ENCODE assay signal across 9 mouse cellular contexts in genomic region chr13:42934538-42935126, GRCm38 (mm10).
DNase-seq lines count a peak whose midpoint lies in the region; ATAC-seq and TF ChIP-seq lines count a peak whose summit lies in the region.
"Had no signal": no experiment of that assay in that cellular context is flagged by ENCODE, and none has a peak within 500 bp of the region (broad histone marks: within the 10 kb centered on the region; RNA-seq: fewer than 3 reads in every experiment).

No protein-coding gene starts in this region.

- no peak overlapping the region for H3K9ac ChIP-seq in lung, embryonic 14.5 days
- H3K9ac ChIP-seq in embryonic facial prominence, embryonic 15.5 days, result no peak overlapping the region
- H3K9ac ChIP-seq in midbrain, postnatal 0 days (replicated peaks; ENCODE audit: low read length, poor library complexity, severe bottlenecking), result no peak overlapping the region
- H3K9ac ChIP-seq: liver, embryonic 15.5 days had no signal

- H3K4me1 ChIP-seq in lung, embryonic 14.5 days (ENCODE audit: insufficient read depth), result peaks cover 4% of the 10 kb centered on the region; the same call in 1 of the 2 replicates
- H3K4me1 ChIP-seq in lung, adult 2 months (ENCODE audit: control insufficient read depth, insufficient read depth, low read length), result no peaks in the 10 kb centered on the region
- peaks cover 21% of the 10 kb centered on the region; the same call in 1 of the 2 replicates for H3K4me1 ChIP-seq in embryonic facial prominence, embryonic 15.5 days
- no peaks in the 10 kb centered on the region for H3K4me1 ChIP-seq in midbrain, postnatal 0 days (ENCODE audit: insufficient read depth, low read length)
- H3K4me1 ChIP-seq: liver, embryonic 15.5 days had no signal

- no peaks in the 10 kb centered on the region for H3K27me3 ChIP-seq in lung, embryonic 14.5 days (ENCODE audit: insufficient read depth, low read length)
- H3K27me3 ChIP-seq in embryonic facial prominence, embryonic 15.5 days, result no peaks in the 10 kb centered on the region
- H3K27me3 ChIP-seq in midbrain, postnatal 0 days (ENCODE audit: insufficient read depth, low read length), result no peaks in the 10 kb centered on the region
- H3K27me3 ChIP-seq: liver, embryonic 15.5 days had no signal

- 30% methylated on average over 16 of the region's 16 CpGs for WGBS in lung, embryonic 14.5 days
- 66% methylated on average over 16 of the region's 16 CpGs for WGBS in lung, adult 2 months
- WGBS in embryonic facial prominence, embryonic 15.5 days, result 27% methylated on average over 16 of the region's 16 CpGs
- WGBS in midbrain, postnatal 0 days, result 56% methylated on average over 16 of the region's 16 CpGs

- no peak for TF ChIP-seq CTCF in lung, embryonic 14.5 days (IDR thresholded peaks at IDR 0.05; ENCODE audit: low read depth)
- TF ChIP-seq CTCF in lung, adult 2 months (IDR thresholded peaks at IDR 0.05; ENCODE audit: insufficient read depth, low read length), result no peak
- TF ChIP-seq CTCF in midbrain, postnatal 0 days (IDR thresholded peaks at IDR 0.05), result no peak

- peak; percentile 80 for DNase-seq in lung, embryonic 14.5 days
- DNase-seq in lung, adult 2 months, result no peak
- peak; percentile 47 for DNase-seq in embryo, embryonic 10.5 days (ENCODE audit: low spot score)
- peak; percentile 24 for DNase-seq in midbrain, postnatal 0 days (ENCODE audit: low spot score)
- DNase-seq: kidney, adult 18-20 months had no signal

- H3K27ac ChIP-seq in lung, embryonic 14.5 days (ENCODE audit: low read depth), result no peak overlapping the region
- H3K27ac ChIP-seq in embryonic facial prominence, embryonic 15.5 days (replicated peaks), result 0 out of 2 replicates have a peak overlapping the region, but pooled peaks have one; percentile 51
- no peak overlapping the region for H3K27ac ChIP-seq in midbrain, postnatal 0 days (ENCODE audit: low read depth, low read length)
- H3K27ac ChIP-seq: liver, embryonic 15.5 days had no signal

- no peaks in the 10 kb centered on the region for H3K36me3 ChIP-seq in lung, embryonic 14.5 days (ENCODE audit: insufficient read depth)
- H3K36me3 ChIP-seq in embryonic facial prominence, embryonic 15.5 days, result no peaks in the 10 kb centered on the region
- no peaks in the 10 kb centered on the region for H3K36me3 ChIP-seq in midbrain, postnatal 0 days (ENCODE audit: insufficient read depth, low read length)
- H3K36me3 ChIP-seq: liver, embryonic 15.5 days had no signal

- H3K4me3 ChIP-seq in lung, embryonic 14.5 days (ENCODE audit: low read depth, low read length), result no peak overlapping the region
- H3K4me3 ChIP-seq in lung, adult 2 months (replicated peaks; ENCODE audit: extremely low read depth, low read depth, low read length), result no peak overlapping the region
- no peak overlapping the region for H3K4me3 ChIP-seq in embryonic facial prominence, embryonic 15.5 days (replicated peaks)
- H3K4me3 ChIP-seq in midbrain, postnatal 0 days (ENCODE audit: low read depth, low read length), result no peak overlapping the region
- H3K4me3 ChIP-seq: liver, embryonic 15.5 days had no signal

- no peaks in the 10 kb centered on the region for H3K9me3 ChIP-seq in lung, embryonic 14.5 days (ENCODE audit: low read depth, low read length)
- no peaks in the 10 kb centered on the region for H3K9me3 ChIP-seq in embryonic facial prominence, embryonic 15.5 days (replicated peaks)
- no peaks in the 10 kb centered on the region for H3K9me3 ChIP-seq in midbrain, postnatal 0 days (ENCODE audit: low read length)
- H3K9me3 ChIP-seq: liver, embryonic 15.5 days had no signal

- peak overlapping the region; percentile 46 for H3K4me2 ChIP-seq in lung, embryonic 14.5 days
- peak overlapping the region; percentile 19; the same call in 1 of the 2 replicates for H3K4me2 ChIP-seq in embryonic facial prominence, embryonic 15.5 days (replicated peaks)
- H3K4me2 ChIP-seq in midbrain, postnatal 0 days (ENCODE audit: low read depth, low read length, poor library complexity, severe bottlenecking), result no peak overlapping the region
- H3K4me2 ChIP-seq: liver, embryonic 15.5 days had no signal

- peak; percentile 75 for ATAC-seq in lung, embryonic 14.5 days (ENCODE audit: insufficient read depth)
- ATAC-seq in embryonic facial prominence, embryonic 15.5 days (ENCODE audit: insufficient number of reproducible peaks, low FRiP score, low TSS enrichment, low read depth), result peak; percentile 58; the same call in 1 of the 2 replicates
- no peak for ATAC-seq in midbrain, postnatal 0 days (ENCODE audit: low FRiP score)
- no peak for ATAC-seq in inflammation-experienced regulatory T-cells, adult 6 months
- ATAC-seq in cerebellum, adult (ENCODE audit: insufficient number of reproducible peaks, low FRiP score, low TSS enrichment), result no peak

- no peak for TF ChIP-seq POLR2A in lung, adult 2 months (IDR thresholded peaks at IDR 0.05; ENCODE audit: borderline replicate concordance, extremely low read depth, low read depth, low read length)

Comparison
In these comparisons a context has a peak if more than half of its experiments do, and no peak if none do; other contexts are left out.
1. ATAC-seq: peak in lung, embryonic 14.5 days (single experiment) and embryonic facial prominence, embryonic 15.5 days (single experiment); none in midbrain, postnatal 0 days (single experiment), inflammation-experienced regulatory T-cells, adult 6 months (single experiment) and cerebellum, adult (single experiment).